Mouse (Mus musculus): ENCODE results near the gene Syt3.

Syt3 gene

DNA sequence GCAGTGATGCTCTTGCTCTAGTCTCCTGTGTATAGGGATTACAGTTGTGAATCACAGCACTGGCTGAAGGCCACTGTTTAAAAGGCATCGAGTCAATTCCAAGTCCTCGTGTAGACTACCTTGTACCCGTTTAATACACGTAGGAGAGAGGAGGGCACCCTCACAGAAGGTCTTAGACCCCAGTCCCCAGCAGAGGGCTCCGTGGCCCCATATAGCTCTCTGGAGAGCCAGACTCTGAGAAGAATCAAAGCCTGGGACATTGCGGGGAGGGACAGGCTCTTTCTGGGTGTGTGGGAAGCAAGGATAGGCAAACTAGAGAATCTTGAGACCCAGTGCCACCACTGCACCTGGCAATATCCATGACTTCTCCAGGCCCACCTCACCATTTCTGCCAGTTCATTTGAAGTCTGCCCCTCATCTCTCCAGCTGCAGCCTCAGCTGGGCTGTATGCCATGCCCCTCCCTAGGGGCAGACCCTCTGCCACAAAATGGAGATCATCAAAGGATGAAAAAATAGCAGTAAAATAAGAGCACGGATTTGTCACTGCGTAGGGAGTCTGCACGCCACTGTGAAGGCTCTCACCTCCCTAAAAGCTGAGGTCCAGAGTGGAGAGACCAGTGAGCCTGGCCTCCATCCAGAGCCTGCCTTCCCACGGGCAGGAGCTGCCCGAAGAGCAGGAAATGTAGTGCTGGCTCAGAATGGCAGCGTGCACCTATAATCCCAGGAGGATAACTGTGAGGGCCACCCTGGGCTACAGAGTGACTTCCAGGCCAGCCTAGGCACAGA lies 62.4 kb downstream of the Syt3 start:
- DNase-seq (ENCODE audit: low read depth) = no peak

Measured in c-Kit-positive CD71-positive TER-119-negative erythroid progenitor cells, embryonic 14.5 days (primary cell).